Mouse (Mus musculus): ENCODE data around the gene Fam84b.

GRCm38 (mm10) chr15:60839539-60840295 is 13.9 kb downstream of the Fam84b start:
- TF ChIP-seq CTCF (IDR thresholded peaks at IDR 0.05; ENCODE audit: low read depth) (no peak), EP300 (optimal IDR thresholded peaks at IDR 0.05) (no peak)
